Mouse (Mus musculus): ENCODE measurements at regions not wholly inside any gene's neighbourhood (a gene's known extent, or its start where the extent isn't known, plus 50 kb on each side); places are given as distances from the start of the nearest gene placed in this dataset.
A peak's percentile ranks its signal among the peaks of the same experiment; 100 is the strongest.

- no peak overlapping the region for H3K4me3 ChIP-seq (ENCODE audit: control insufficient read depth, low read depth, low read length)
- H3K4me1 ChIP-seq (ENCODE audit: control insufficient read depth, insufficient read depth, low read length): no peaks in the 10 kb centered on the region
- TF ChIP-seq CTCF (IDR thresholded peaks at IDR 0.05; ENCODE audit: control insufficient read depth, insufficient read depth, insufficient replicate concordance, low read depth, low read length) (no peak), POLR2A (IDR thresholded peaks at IDR 0.05; ENCODE audit: control insufficient read depth, low read depth, low read length) (no peak; the same call in 1 of the 2 replicates)
- no peak overlapping the region for H3K27ac ChIP-seq (ENCODE audit: control insufficient read depth, insufficient read depth, low read depth, low read length)
- H3K27me3 ChIP-seq (ENCODE audit: control insufficient read depth, insufficient read depth, low read length): no peaks in the 10 kb centered on the region
- H3K36me3 ChIP-seq (ENCODE audit: control insufficient read depth, insufficient read depth, low read length): no peaks in the 10 kb centered on the region
These were observed 59.3 kb upstream of the Runx3 start for GRCm38 (mm10) chr4:135061030-135061743.

- Histone ChIP-seq H3K4me3 (ENCODE audit: control insufficient read depth, low read depth, low read length) (no peak overlapping the region), H3K36me3 (ENCODE audit: control insufficient read depth, insufficient read depth, low read length) (no peaks in the 10 kb centered on the region), H3K4me1 (ENCODE audit: control insufficient read depth, insufficient read depth, low read length) (peaks cover 9% of the 10 kb centered on the region), H3K27ac (ENCODE audit: control insufficient read depth, insufficient read depth, low read depth, low read length) (no peak overlapping the region), H3K27me3 (ENCODE audit: control insufficient read depth, insufficient read depth, low read length) (no peaks in the 10 kb centered on the region)
- peak; percentile 87 for TF ChIP-seq CTCF (IDR thresholded peaks at IDR 0.05; ENCODE audit: control insufficient read depth, insufficient read depth, insufficient replicate concordance, low read depth, low read length)
- TF ChIP-seq POLR2A (IDR thresholded peaks at IDR 0.05; ENCODE audit: control insufficient read depth, low read depth, low read length): no peak
These were observed 53.5 kb upstream of the Runx3 start for GRCm38 (mm10) chr4:135066766-135067479.

GRCm38 (mm10) chr4:135067805-135068204 is 52.6 kb upstream of the Runx3 start:
- H3K27me3 ChIP-seq (ENCODE audit: control insufficient read depth, insufficient read depth, low read length): no peaks in the 10 kb centered on the region
- TF ChIP-seq CTCF (IDR thresholded peaks at IDR 0.05; ENCODE audit: control insufficient read depth, insufficient read depth, insufficient replicate concordance, low read depth, low read length): no peak
- no peak for TF ChIP-seq POLR2A (IDR thresholded peaks at IDR 0.05; ENCODE audit: control insufficient read depth, low read depth, low read length)
- H3K27ac ChIP-seq (ENCODE audit: control insufficient read depth, insufficient read depth, low read depth, low read length): no peak overlapping the region
- no peak overlapping the region for H3K4me3 ChIP-seq (ENCODE audit: control insufficient read depth, low read depth, low read length)
- no peaks in the 10 kb centered on the region for H3K36me3 ChIP-seq (ENCODE audit: control insufficient read depth, insufficient read depth, low read length)
- H3K4me1 ChIP-seq (ENCODE audit: control insufficient read depth, insufficient read depth, low read length): peaks cover 9% of the 10 kb centered on the region

- Histone ChIP-seq H3K36me3 (ENCODE audit: control insufficient read depth, insufficient read depth, low read length) (no peaks in the 10 kb centered on the region), H3K4me3 (ENCODE audit: control insufficient read depth, low read depth, low read length) (no peak overlapping the region), H3K27me3 (ENCODE audit: control insufficient read depth, insufficient read depth, low read length) (no peaks in the 10 kb centered on the region), H3K27ac (ENCODE audit: control insufficient read depth, insufficient read depth, low read depth, low read length) (no peak overlapping the region), H3K4me1 (ENCODE audit: control insufficient read depth, insufficient read depth, low read length) (peaks cover 9% of the 10 kb centered on the region)
- no peak for TF ChIP-seq POLR2A (IDR thresholded peaks at IDR 0.05; ENCODE audit: control insufficient read depth, low read depth, low read length)
- no peak for TF ChIP-seq CTCF (IDR thresholded peaks at IDR 0.05; ENCODE audit: control insufficient read depth, insufficient read depth, insufficient replicate concordance, low read depth, low read length)
These were observed 50.6 kb upstream of the Runx3 start for GRCm38 (mm10) chr4:135069818-135070217.

Measured in testis, adult 2 months (tissue).